Mouse (Mus musculus) cerebellum, adult 9-10 months (tissue): ENCODE measurements at regions not wholly inside any gene's neighbourhood (a gene's known extent, or its start where the extent isn't known, plus 50 kb on each side); places are given as distances from the start of the nearest gene placed in this dataset.

Source experiments
- DNase-seq: peaks from one replicate; pipeline ENCODE4 v3.0.0; 2022

GRCm38 (mm10) chr14:61835729-61836128 lies 228.5 kb downstream of the Kcnrg start:
- DNase-seq, result no peak

- DNase-seq, result no peak
These were observed 229.0 kb downstream of the Kcnrg start for GRCm38 (mm10) chr14:61836231-61836630.

GRCm38 (mm10) chr14:61836965-61837364 lies 229.7 kb downstream of the Kcnrg start:
- no peak for DNase-seq

GRCm38 (mm10) chr14:61837851-61838250 lies 230.6 kb downstream of the Kcnrg start:
- no peak for DNase-seq

GRCm38 (mm10) chr14:61842476-61842875 lies 235.2 kb downstream of the Kcnrg start:
- DNase-seq, result no peak

- no peak for DNase-seq
These were observed 239.2 kb downstream of the Kcnrg start for GRCm38 (mm10) chr14:61846441-61846840.

GRCm38 (mm10) chr14:61850244-61850643 lies 243.0 kb downstream of the Kcnrg start:
- no peak for DNase-seq

- DNase-seq, result no peak
These were observed 250.4 kb downstream of the Kcnrg start for GRCm38 (mm10) chr14:61857616-61858015.

- DNase-seq, result no peak
These were observed 253.4 kb downstream of the Kcnrg start for GRCm38 (mm10) chr14:61860688-61861087.

- no peak for DNase-seq
These were observed 254.2 kb downstream of the Kcnrg start for GRCm38 (mm10) chr14:61861357-61861958.

GRCm38 (mm10) chr14:61862931-61863330 lies 255.7 kb downstream of the Kcnrg start:
- no peak for DNase-seq

GRCm38 (mm10) chr14:61863475-61863874 lies 256.2 kb downstream of the Kcnrg start:
- no peak for DNase-seq

- no peak for DNase-seq
These were observed 259.4 kb downstream of the Kcnrg start for GRCm38 (mm10) chr14:61866532-61867268.

GRCm38 (mm10) chr14:61874206-61874605 lies 266.9 kb downstream of the Kcnrg start:
- DNase-seq, result no peak

GRCm38 (mm10) chr14:61879416-61879815 lies 272.2 kb downstream of the Kcnrg start:
- no peak for DNase-seq

GRCm38 (mm10) chr14:61880514-61881259 lies 273.4 kb downstream of the Kcnrg start:
- DNase-seq, result no peak

- DNase-seq, result no peak
These were observed 278.2 kb downstream of the Kcnrg start for GRCm38 (mm10) chr14:61885241-61886015.

- no peak for DNase-seq
These were observed 282.4 kb downstream of the Kcnrg start for GRCm38 (mm10) chr14:61889626-61890025.

- DNase-seq, result no peak
These were observed 286.5 kb downstream of the Kcnrg start for GRCm38 (mm10) chr14:61893786-61894185.

- no peak for DNase-seq
These were observed 289.6 kb downstream of the Kcnrg start for GRCm38 (mm10) chr14:61896879-61897278.

GRCm38 (mm10) chr14:61898664-61899063 lies 291.4 kb downstream of the Kcnrg start:
- no peak for DNase-seq

- DNase-seq, result no peak
These were observed 297.3 kb downstream of the Kcnrg start for GRCm38 (mm10) chr14:61904426-61905124.
